Mouse (Mus musculus): ENCODE results near the gene Ror1. TPM values are rescaled to one million over a fixed set of nuclear protein-coding genes. Genes with fewer than 3 reads are reported as not detected.

Ror1 gene
- 7.1 and 8.3 TPM in 2 replicates for polyA plus RNA-seq (2015; fragmentation: Nextera tagmentation; extraction: Ambion mirVana)

DNA sequence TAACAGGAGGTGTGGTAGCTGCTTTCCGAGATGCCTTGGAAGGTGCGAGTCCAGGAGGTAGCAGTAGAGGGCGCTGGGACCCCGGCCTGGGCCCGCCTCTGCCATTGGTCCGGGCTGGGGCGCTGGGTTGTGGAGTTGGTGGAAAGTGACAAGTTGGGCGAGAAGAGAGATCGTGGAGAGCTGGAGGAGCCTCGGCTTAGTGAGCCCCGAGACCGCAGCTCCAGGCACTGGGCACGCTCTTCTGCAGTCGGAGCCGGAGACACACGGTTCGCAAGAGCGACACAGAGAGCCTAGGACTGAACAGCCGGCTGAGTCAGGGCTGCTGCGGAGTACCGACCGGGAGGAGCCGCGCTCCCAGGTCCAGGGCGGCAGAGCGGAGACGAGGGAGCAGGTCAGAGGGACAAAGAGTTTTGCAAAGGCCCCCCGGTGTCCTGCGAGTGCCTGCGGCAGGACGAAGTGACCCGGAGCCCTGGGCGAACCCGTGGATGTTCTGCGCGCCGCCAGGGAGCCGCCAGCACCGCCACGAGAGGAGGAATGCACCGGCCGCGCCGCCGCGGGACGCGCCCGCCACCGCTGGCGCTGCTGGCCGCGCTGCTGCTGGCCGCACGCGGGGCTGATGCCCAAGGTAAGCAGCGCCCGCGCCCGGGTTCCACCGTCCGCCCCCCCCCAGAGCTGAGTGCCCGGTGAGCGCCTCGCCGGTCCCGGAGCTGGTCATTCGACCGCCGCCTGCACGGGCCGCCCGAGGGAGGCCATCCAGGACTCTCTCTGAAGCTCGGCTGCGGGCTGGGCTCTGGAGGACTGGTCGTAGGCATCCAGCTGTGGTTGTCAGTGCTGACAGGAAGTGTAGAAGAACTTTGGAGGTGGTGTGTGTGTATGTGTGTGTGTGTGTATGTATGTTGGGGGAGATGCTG, at the start of gene Ror1:
Gene Ror1 (plus strand): TSS at position 107 of the 911 bp plus-strand sequence.
- ATAC-seq (replicated peaks; ENCODE audit: low FRiP score, low read depth) (peak; percentile 89), DNase-seq (ENCODE audit: low spot score) (peak; percentile 94)
- Histone ChIP-seq H3K36me3 (ENCODE audit: insufficient read depth, low read length) (no peaks in the 10 kb centered on the region), H3K4me1 (replicated peaks; ENCODE audit: insufficient read depth, low read length) (peaks cover 4% of the 10 kb centered on the region), H3K9me3 (replicated peaks; ENCODE audit: low read length) (no peaks in the 10 kb centered on the region), H3K9ac (ENCODE audit: low read depth, low read length) (peak within 1 kb of the TSS; percentile 60), H3K4me2 (ENCODE audit: low read length) (peak within 1 kb of the TSS; percentile 58), H3K4me3 (replicated peaks; ENCODE audit: low read depth, low read length) (peak within 1 kb of the TSS; percentile 58), H3K27me3 (ENCODE audit: insufficient read depth, low read length) (no peaks in the 10 kb centered on the region), H3K27ac (peak within 1 kb of the TSS; percentile 70)
- WGBS, result under 1% methylated on average over 66 of the region's 76 CpGs
- peak; percentile 82 for TF ChIP-seq CTCF (IDR thresholded peaks at IDR 0.05; ENCODE audit: low read depth)

DNA sequence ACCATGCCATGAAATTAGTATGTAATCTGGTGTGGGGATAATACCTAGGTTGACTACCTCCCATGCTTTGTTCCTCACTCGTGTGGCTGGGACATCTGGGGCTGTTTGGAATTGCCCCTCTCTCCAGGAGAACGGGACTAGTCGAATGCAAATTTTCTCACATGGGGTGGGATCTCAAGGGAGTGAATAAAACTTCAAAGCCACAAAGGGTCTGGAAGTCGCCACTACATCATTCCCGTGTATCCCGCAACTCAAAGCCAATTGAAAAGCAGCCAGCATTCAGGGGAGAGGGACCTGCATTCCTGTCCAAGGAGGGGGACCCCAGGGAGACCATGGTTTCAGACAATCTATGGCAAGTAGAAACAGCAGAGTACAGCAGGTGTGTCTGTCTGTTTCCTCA, 48.5 kb upstream of the Ror1 start:
- no peaks in the 10 kb centered on the region for H3K4me1 ChIP-seq (replicated peaks; ENCODE audit: insufficient read depth, low read length)
- WGBS, result 34% methylated on average over 6 of the region's 6 CpGs
- no peak for DNase-seq (ENCODE audit: low spot score)
- no peak overlapping the region for H3K4me3 ChIP-seq (replicated peaks; ENCODE audit: low read depth, low read length)
- H3K27me3 ChIP-seq (ENCODE audit: insufficient read depth, low read length), result no peaks in the 10 kb centered on the region
- no peak for TF ChIP-seq CTCF (IDR thresholded peaks at IDR 0.05; ENCODE audit: low read depth)
- no peak for ATAC-seq (replicated peaks; ENCODE audit: low FRiP score, low read depth)
- H3K27ac ChIP-seq, result no peak overlapping the region
- no peaks in the 10 kb centered on the region for H3K36me3 ChIP-seq (ENCODE audit: insufficient read depth, low read length)
- no peak overlapping the region for H3K4me2 ChIP-seq (ENCODE audit: low read length)
- no peak overlapping the region for H3K9ac ChIP-seq (ENCODE audit: low read depth, low read length)
- H3K9me3 ChIP-seq (replicated peaks; ENCODE audit: low read length), result no peaks in the 10 kb centered on the region

DNA sequence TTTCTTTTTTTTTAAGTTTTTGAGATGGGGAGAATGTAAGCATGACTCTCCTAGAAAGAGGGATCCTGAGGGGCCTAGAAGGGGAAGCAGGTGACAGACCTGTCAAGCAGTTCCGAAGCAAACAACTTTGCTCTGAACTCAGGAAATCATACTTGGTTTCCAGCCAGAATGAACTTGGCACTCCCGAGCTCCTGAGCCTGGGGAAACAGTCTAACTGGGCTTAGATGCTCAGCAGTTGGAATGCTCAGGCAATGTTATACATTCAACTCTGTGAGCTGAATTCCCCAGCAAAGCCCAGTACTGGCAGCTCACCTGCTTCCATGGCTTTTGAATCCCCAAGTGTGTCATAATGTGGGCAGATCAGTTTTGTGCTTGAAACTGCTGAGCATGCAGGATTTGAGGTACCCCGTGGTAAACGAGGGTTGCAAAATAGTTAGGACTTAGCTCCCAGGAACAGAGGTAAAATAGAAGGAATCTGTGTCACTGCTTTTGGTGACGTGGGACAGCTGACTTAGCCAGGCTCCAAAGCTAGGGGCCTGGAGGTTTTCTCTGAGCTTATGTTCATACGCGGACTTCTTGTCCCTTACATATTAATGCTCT, 47.1 kb upstream of the Ror1 start:
- Histone ChIP-seq H3K4me1 (replicated peaks; ENCODE audit: insufficient read depth, low read length) (no peaks in the 10 kb centered on the region), H3K27ac (no peak overlapping the region), H3K36me3 (ENCODE audit: insufficient read depth, low read length) (no peaks in the 10 kb centered on the region), H3K4me2 (ENCODE audit: low read length) (no peak overlapping the region), H3K9ac (ENCODE audit: low read depth, low read length) (no peak overlapping the region), H3K4me3 (replicated peaks; ENCODE audit: low read depth, low read length) (no peak overlapping the region), H3K9me3 (replicated peaks; ENCODE audit: low read length) (no peaks in the 10 kb centered on the region), H3K27me3 (ENCODE audit: insufficient read depth, low read length) (no peaks in the 10 kb centered on the region)
- DNase-seq (ENCODE audit: low spot score) (no peak), ATAC-seq (replicated peaks; ENCODE audit: low FRiP score, low read depth) (no peak)
- TF ChIP-seq CTCF (IDR thresholded peaks at IDR 0.05; ENCODE audit: low read depth), result no peak
- 51% methylated on average over 7 of the region's 7 CpGs for WGBS

DNA sequence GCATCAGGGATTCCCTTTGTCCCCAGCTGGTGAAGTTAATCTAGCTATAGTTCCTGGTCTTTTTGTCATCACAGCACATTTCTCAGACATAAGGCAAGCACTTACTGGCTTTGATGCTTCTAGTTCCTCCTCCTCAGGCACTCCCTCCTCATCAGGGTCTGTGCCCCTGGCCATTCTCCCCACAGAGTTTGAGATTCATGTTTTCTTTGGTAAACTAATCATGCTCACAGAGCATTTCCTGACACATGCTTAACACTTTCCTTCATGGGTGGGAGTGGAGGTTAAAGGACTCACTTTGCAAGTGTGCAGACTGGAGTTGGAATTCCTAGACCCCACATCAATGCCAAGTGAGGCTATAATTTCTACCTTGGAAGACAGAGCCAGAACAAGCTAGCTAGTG, 43.8 kb upstream of the Ror1 start:
- Histone ChIP-seq H3K4me1 (replicated peaks; ENCODE audit: insufficient read depth, low read length) (no peaks in the 10 kb centered on the region), H3K4me2 (ENCODE audit: low read length) (no peak overlapping the region), H3K27ac (no peak overlapping the region), H3K9ac (ENCODE audit: low read depth, low read length) (no peak overlapping the region), H3K27me3 (ENCODE audit: insufficient read depth, low read length) (no peaks in the 10 kb centered on the region), H3K4me3 (replicated peaks; ENCODE audit: low read depth, low read length) (no peak overlapping the region), H3K36me3 (ENCODE audit: insufficient read depth, low read length) (no peaks in the 10 kb centered on the region), H3K9me3 (replicated peaks; ENCODE audit: low read length) (no peaks in the 10 kb centered on the region)
- TF ChIP-seq CTCF (IDR thresholded peaks at IDR 0.05; ENCODE audit: low read depth), result no peak
- peak; percentile 64 for DNase-seq (ENCODE audit: low spot score)
- no peak for ATAC-seq (replicated peaks; ENCODE audit: low FRiP score, low read depth)

DNA sequence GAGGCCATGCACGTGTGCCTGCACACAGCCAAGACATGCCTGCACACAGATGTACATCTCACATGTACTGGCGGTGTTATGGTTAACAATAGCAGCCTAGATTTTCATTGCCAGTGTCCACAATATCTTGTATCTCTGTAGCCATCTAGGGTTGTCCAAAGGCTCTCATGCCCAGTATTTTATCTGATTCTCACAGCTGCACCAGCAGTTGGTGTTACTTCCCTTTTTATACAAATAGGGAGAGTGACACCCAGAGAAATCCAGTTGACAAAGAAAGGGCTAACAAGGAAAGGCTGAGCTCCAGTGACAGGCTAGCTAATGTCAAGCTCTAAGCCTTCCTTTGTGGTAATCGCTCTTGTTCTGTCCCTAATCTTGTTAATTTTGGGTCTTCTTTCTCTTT, 43.3 kb upstream of the Ror1 start:
- Histone ChIP-seq H3K27ac (no peak overlapping the region), H3K36me3 (ENCODE audit: insufficient read depth, low read length) (no peaks in the 10 kb centered on the region), H3K9me3 (replicated peaks; ENCODE audit: low read length) (no peaks in the 10 kb centered on the region), H3K9ac (ENCODE audit: low read depth, low read length) (no peak overlapping the region), H3K4me1 (replicated peaks; ENCODE audit: insufficient read depth, low read length) (no peaks in the 10 kb centered on the region), H3K4me3 (replicated peaks; ENCODE audit: low read depth, low read length) (no peak overlapping the region), H3K27me3 (ENCODE audit: insufficient read depth, low read length) (no peaks in the 10 kb centered on the region), H3K4me2 (ENCODE audit: low read length) (no peak overlapping the region)
- no peak for TF ChIP-seq CTCF (IDR thresholded peaks at IDR 0.05; ENCODE audit: low read depth)
- ATAC-seq (replicated peaks; ENCODE audit: low FRiP score, low read depth) (no peak), DNase-seq (ENCODE audit: low spot score) (no peak)
- WGBS, result 65% methylated on average over 3 of the region's 3 CpGs

DNA sequence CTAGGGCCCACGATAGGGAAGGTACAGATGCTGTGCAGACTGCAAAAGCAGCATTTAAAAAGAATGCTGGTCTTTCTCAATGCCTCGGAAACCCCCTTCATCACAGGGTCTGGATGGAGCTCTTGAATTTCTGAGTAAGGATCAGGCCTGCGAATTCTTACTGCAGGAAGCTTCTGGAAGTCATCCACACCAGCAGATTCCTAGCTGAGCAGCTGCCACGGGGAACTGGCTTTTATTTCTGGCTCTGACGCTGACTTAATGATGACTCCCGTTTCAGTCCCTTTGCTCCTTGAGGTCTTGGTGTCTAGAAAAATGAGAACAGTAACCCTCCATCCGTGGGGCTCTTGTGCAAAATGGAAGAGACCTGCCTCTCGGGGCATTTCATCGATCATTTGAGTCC, 39.5 kb upstream of the Ror1 start:
- H3K4me1 ChIP-seq (replicated peaks; ENCODE audit: insufficient read depth, low read length), result no peaks in the 10 kb centered on the region
- no peaks in the 10 kb centered on the region for H3K36me3 ChIP-seq (ENCODE audit: insufficient read depth, low read length)
- no peak overlapping the region for H3K4me3 ChIP-seq (replicated peaks; ENCODE audit: low read depth, low read length)
- no peak overlapping the region for H3K27ac ChIP-seq
- no peak for TF ChIP-seq CTCF (IDR thresholded peaks at IDR 0.05; ENCODE audit: low read depth)
- no peaks in the 10 kb centered on the region for H3K9me3 ChIP-seq (replicated peaks; ENCODE audit: low read length)
- no peak overlapping the region for H3K9ac ChIP-seq (ENCODE audit: low read depth, low read length)
- H3K4me2 ChIP-seq (ENCODE audit: low read length), result no peak overlapping the region
- no peak for ATAC-seq (replicated peaks; ENCODE audit: low FRiP score, low read depth)
- no peak for DNase-seq (ENCODE audit: low spot score)
- no peaks in the 10 kb centered on the region for H3K27me3 ChIP-seq (ENCODE audit: insufficient read depth, low read length)
- WGBS, result 47% methylated on average over 9 of the region's 9 CpGs
